Mouse (Mus musculus) myocyte (in vitro differentiated cells): ENCODE measurements at regions not wholly inside any gene's neighbourhood (a gene's known extent, or its start where the extent isn't known, plus 50 kb on each side); places are given as distances from the start of the nearest gene placed in this dataset.

ENCODE experiments used
- H3K27me3 ChIP-seq: one replicate; pipeline ENCODE4 v1.6.1; 2011; ENCODE audit not compliant: control insufficient read depth, insufficient read depth, insufficient read length
- H3K36me3 ChIP-seq: one replicate; pipeline ENCODE4 v1.6.1; 2011; ENCODE audit not compliant: control insufficient read depth, insufficient read depth
- H3K4me2 ChIP-seq: one replicate; pipeline ENCODE4 v1.6.1; 2011; ENCODE audit warnings: low read depth, control low read depth
- H3K4me3 ChIP-seq: one replicate; pipeline ENCODE4 v1.5.1; 2011; ENCODE audit warnings: mild to moderate bottlenecking, control low read depth, moderate library complexity
- H3K79me2 ChIP-seq: one replicate; pipeline ENCODE4 v1.6.1; 2011; ENCODE audit not compliant: control insufficient read depth, insufficient read depth
- H3ac ChIP-seq: one replicate; pipeline ENCODE4 v1.6.1; 2011; ENCODE audit not compliant: control insufficient read depth, insufficient read length
- CEBPB ChIP-seq: IDR thresholded peaks from 2 replicates; pipeline ENCODE4 v1.6.1; 2011; ENCODE audit warnings: mild to moderate bottlenecking, moderate library complexity; ENCODE audit not compliant: poor library complexity, insufficient read depth, severe bottlenecking
- E2F4 ChIP-seq: IDR thresholded peaks from one replicate; pipeline ENCODE4 v1.6.1; 2011; ENCODE audit warnings: mild to moderate bottlenecking, control low read depth, moderate library complexity; ENCODE audit not compliant: insufficient read depth
- MAX ChIP-seq: IDR thresholded peaks from one replicate; pipeline ENCODE4 v1.6.1; 2011; ENCODE audit warnings: low read depth, mild to moderate bottlenecking, control low read depth
- MYOD1 ChIP-seq, 3 experiments: IDR thresholded peaks; one replicate each; pipeline ENCODE4 v1.6.1; 2011; ENCODE audit warnings: control low read depth in 2 of 3, low read depth in 2 of 3, mild to moderate bottlenecking in 2 of 3, moderate library complexity in 1 of 3; ENCODE audit not compliant: insufficient read length in 2 of 3, control insufficient read depth in 1 of 3
- MYOG ChIP-seq, 3 experiments: IDR thresholded peaks; one replicate each; pipeline ENCODE4 v1.6.1; 2011; ENCODE audit warnings: control low read depth in 2 of 3, low read depth in 2 of 3, mild to moderate bottlenecking in 2 of 3; ENCODE audit not compliant: insufficient read length in 2 of 3, control insufficient read depth in 1 of 3, insufficient read depth in 1 of 3
- POLR2A ChIP-seq: IDR thresholded peaks from one replicate; pipeline ENCODE4 v1.6.1; 2011; ENCODE audit warnings: low read depth, mild to moderate bottlenecking, control low read depth, moderate library complexity; ENCODE audit not compliant: insufficient read length
- POLR2AphosphoS2 ChIP-seq: IDR thresholded peaks from one replicate; pipeline ENCODE4 v1.6.1; 2011; ENCODE audit warnings: low read depth, control low read depth; ENCODE audit not compliant: insufficient read length
- REST ChIP-seq: IDR thresholded peaks from one replicate; pipeline ENCODE4 v1.6.1; 2011; ENCODE audit warnings: mild to moderate bottlenecking, control low read depth, moderate library complexity; ENCODE audit not compliant: insufficient read depth, insufficient read length
- SRF ChIP-seq: IDR thresholded peaks from one replicate; pipeline ENCODE4 v1.6.1; 2011; ENCODE audit warnings: low read depth; ENCODE audit not compliant: control insufficient read depth, insufficient read length
- TCF12 ChIP-seq: IDR thresholded peaks from one replicate; pipeline ENCODE4 v1.6.1; 2011; ENCODE audit warnings: mild to moderate bottlenecking, control low read depth; ENCODE audit not compliant: poor library complexity, insufficient read depth, severe bottlenecking
- TCF3 ChIP-seq: IDR thresholded peaks from one replicate; pipeline ENCODE4 v1.6.1; 2011; ENCODE audit warnings: low read depth, control low read depth; ENCODE audit not compliant: insufficient read length
- USF1 ChIP-seq: IDR thresholded peaks from one replicate; pipeline ENCODE4 v1.6.1; 2011; ENCODE audit warnings: low read depth, mild to moderate bottlenecking, control low read depth, moderate library complexity

DNA sequence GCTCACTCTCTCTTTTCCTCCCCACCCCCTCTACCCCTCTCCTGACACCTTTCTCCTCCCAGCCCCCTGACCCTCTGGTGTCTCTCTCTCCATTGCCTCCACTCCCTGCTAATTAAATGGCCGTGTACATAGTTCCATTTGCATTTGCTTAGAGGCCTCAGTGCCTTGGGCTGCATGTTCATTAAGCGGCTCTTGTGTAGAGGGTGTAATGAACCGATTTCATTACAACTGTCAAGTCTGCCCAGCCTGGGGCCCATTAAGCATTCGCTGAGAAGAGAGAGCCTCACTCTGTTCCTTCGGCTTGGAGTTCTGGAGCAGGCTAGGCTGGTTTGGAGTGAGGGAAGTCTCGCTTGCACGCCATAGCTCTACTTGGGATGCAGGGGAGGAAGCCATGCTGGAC is 376.4 kb downstream of the Ptpru start:
- H3K27me3 ChIP-seq: no peaks in the 10 kb centered on the region
- H3K4me3 ChIP-seq: no peak overlapping the region
- H3ac ChIP-seq: no peak overlapping the region
- no peaks in the 10 kb centered on the region for H3K79me2 ChIP-seq
- no peak overlapping the region for H3K4me2 ChIP-seq
- H3K36me3 ChIP-seq: no peaks in the 10 kb centered on the region
- TF ChIP-seq POLR2A: no peak
- TF ChIP-seq USF1: no peak
- no peak for TF ChIP-seq POLR2AphosphoS2
- no peak for TF ChIP-seq SRF
- TF ChIP-seq MAX: no peak
- no peak for TF ChIP-seq CEBPB
- no peak for TF ChIP-seq TCF3
- TF ChIP-seq TCF12: no peak
- no peak for TF ChIP-seq REST

- no peak overlapping the region for H3K4me2 ChIP-seq
- TF ChIP-seq MYOD1 (IDR thresholded peaks at IDR 0.05; ENCODE audit: control insufficient read depth in 1 of 3, insufficient read length in 2 of 3, low read depth in 2 of 3): no peak
- TF ChIP-seq USF1: no peak
- TF ChIP-seq MYOG (IDR thresholded peaks at IDR 0.05; ENCODE audit: control insufficient read depth in 1 of 3, insufficient read depth in 1 of 3, insufficient read length in 2 of 3, low read depth in 2 of 3): no peak
- H3K27me3 ChIP-seq: no peaks in the 10 kb centered on the region
Measured at GRCm38 (mm10) chr4:131475023-131475422, 363.1 kb downstream of the Ptpru start.

DNA sequence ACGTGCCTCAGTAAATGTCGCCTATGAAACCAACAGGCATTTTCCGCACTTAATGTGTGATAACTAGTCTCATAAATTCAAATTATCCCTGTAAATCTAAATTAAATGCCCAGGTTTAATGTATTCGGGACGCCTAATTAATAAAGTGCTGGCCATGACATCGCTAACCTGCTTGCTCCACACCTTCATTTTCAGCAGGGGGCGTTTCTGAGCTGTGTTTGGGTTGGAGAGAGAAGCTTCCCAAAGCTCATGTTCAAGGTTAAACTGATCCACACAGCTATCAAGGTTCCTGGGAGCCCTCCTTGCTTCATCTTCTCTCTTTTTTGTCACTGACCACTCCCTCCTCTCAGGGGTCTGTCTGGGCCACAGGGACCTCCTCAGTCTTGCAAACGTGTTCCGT is 359.2 kb downstream of the Ptpru start:
- Histone ChIP-seq H3K4me3 (no peak overlapping the region), H3K4me2 (no peak overlapping the region), H3K36me3 (no peaks in the 10 kb centered on the region), H3K79me2 (no peaks in the 10 kb centered on the region), H3ac (no peak overlapping the region), H3K27me3 (no peaks in the 10 kb centered on the region)
- TF ChIP-seq E2F4 (no peak), REST (no peak), POLR2A (no peak), SRF (no peak), MAX (no peak), MYOG (IDR thresholded peaks at IDR 0.05; ENCODE audit: control insufficient read depth in 1 of 3, insufficient read depth in 1 of 3, insufficient read length in 2 of 3, low read depth in 2 of 3) (no peak), POLR2AphosphoS2 (no peak), TCF3 (no peak), TCF12 (no peak), MYOD1 (IDR thresholded peaks at IDR 0.05; ENCODE audit: control insufficient read depth in 1 of 3, insufficient read length in 2 of 3, low read depth in 2 of 3) (no peak)

More at GRCm38 (mm10) chr4:131475023-131475422, 363.1 kb downstream of the Ptpru start:
- Histone ChIP-seq H3ac (no peak overlapping the region), H3K36me3 (no peaks in the 10 kb centered on the region), H3K4me3 (no peak overlapping the region), H3K79me2 (no peaks in the 10 kb centered on the region)

DNA sequence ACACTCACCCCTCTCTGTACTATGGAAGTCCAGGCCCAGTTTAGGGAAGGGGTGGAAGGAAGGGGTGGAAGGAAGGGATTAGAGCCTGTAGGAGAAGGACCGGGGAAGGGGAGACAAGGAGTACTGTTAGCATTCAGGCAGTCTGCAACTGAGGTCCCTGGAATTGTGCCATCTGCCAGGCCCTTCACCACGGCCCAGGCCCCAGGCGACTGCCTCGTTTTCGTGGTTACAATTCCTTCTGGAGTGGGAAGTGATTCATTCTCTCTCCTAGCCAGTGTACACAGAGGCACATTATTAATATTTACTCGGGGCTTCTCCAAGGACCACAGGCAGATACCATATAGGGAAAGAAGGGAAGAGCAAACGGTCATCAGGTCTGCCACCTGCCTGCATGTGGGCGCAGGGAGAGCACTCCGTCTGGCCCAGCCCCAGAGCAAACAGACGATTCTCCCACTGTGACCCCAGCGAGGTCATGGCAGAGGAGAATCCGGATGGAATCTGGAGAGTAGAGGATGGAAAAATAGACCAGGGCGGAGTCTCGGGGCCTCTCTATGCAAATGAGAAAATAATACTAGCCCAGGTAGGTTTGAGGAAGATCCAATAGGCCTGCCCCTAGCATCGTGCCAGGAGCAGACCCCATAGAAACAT is 354.0 kb downstream of the Ptpru start:
- TF ChIP-seq CEBPB (no peak), TCF3 (no peak), TCF12 (no peak), MYOD1 (IDR thresholded peaks at IDR 0.05; ENCODE audit: control insufficient read depth in 1 of 3, insufficient read length in 2 of 3, low read depth in 2 of 3) (no peak), MAX (no peak), SRF (no peak), E2F4 (no peak), POLR2AphosphoS2 (no peak), MYOG (IDR thresholded peaks at IDR 0.05; ENCODE audit: control insufficient read depth in 1 of 3, insufficient read depth in 1 of 3, insufficient read length in 2 of 3, low read depth in 2 of 3) (no peak), USF1 (no peak)
- Histone ChIP-seq H3K4me3 (no peak overlapping the region), H3K79me2 (no peaks in the 10 kb centered on the region), H3ac (no peak overlapping the region), H3K27me3 (no peaks in the 10 kb centered on the region), H3K36me3 (no peaks in the 10 kb centered on the region), H3K4me2 (no peak overlapping the region)

DNA sequence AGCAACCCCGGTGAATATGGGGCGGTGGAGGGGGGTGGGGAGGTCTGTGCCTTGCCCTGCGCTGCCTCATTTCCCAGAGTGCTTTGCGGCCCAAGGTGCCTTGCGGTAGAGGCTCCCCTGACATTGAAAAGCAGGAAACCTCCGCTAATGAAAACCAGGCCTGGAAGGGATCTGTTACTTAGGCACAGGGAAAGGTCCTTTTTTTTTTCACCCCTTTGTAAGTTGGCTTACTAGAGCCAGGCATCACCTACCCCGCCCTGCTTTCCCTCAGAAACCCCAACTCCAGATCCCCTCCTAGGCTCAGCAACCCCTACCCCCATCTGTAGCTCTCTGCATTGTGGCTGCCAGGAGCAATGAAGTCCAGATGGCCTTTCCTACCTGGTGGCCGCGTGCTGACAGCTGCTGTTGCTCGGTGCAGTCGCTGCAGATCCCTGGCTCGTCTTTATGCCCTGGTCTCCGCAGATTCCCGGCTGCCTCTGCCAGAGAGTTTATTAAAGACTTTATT is 353.4 kb downstream of the Ptpru start:
- Histone ChIP-seq H3ac (no peak overlapping the region), H3K36me3 (no peaks in the 10 kb centered on the region), H3K4me2 (no peak overlapping the region), H3K27me3 (no peaks in the 10 kb centered on the region), H3K79me2 (no peaks in the 10 kb centered on the region), H3K4me3 (no peak overlapping the region)
- no peak for TF ChIP-seq MAX
- no peak for TF ChIP-seq TCF3
- no peak for TF ChIP-seq MYOD1 (IDR thresholded peaks at IDR 0.05; ENCODE audit: control insufficient read depth in 1 of 3, insufficient read length in 2 of 3, low read depth in 2 of 3)
- no peak for TF ChIP-seq MYOG (IDR thresholded peaks at IDR 0.05; ENCODE audit: control insufficient read depth in 1 of 3, insufficient read depth in 1 of 3, insufficient read length in 2 of 3, low read depth in 2 of 3)
- no peak for TF ChIP-seq REST
- no peak for TF ChIP-seq POLR2AphosphoS2
- no peak for TF ChIP-seq TCF12
- no peak for TF ChIP-seq E2F4
- no peak for TF ChIP-seq POLR2A
